ENCODE assay signal across 14 mouse cellular contexts in the genomic region with DNA sequence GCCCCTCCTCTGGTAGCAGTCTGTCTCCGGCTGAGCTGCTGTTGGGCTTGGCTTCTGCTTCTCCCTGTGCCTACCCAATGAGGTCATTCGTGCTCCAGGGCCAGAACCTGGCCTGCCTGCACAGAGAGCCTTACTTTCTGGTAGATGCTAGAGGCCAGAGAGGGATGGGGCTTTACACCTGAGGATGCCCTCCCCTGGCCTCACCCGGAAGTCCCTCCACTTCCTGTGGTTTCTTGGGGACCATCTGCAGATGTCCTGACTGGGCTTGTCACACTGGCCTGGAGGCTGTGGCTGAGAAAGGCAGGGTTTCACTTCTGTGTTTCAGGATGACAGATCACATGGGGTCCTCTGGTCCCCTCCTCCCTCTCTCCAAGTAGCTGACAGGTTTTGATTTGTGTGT. TPM values are rescaled to one million over a fixed set of nuclear protein-coding genes. Genes with fewer than 3 reads are reported as not detected.
DNase-seq lines count a peak whose midpoint lies in the region; ATAC-seq and TF ChIP-seq lines count a peak whose summit lies in the region.
"Had no signal": no experiment of that assay in that cellular context is flagged by ENCODE, and none has a peak within 500 bp of the region (broad histone marks: within the 10 kb centered on the region; RNA-seq: fewer than 3 reads in every experiment).

No protein-coding gene starts in this region.

- no peak overlapping the region for H3K4me2 ChIP-seq in kidney, embryonic 16.5 days (replicated peaks; ENCODE audit: low read depth, low read length)
- H3K4me2 ChIP-seq: midbrain, embryonic 12.5 days had no signal

- no peak for ATAC-seq in kidney, embryonic 16.5 days (ENCODE audit: low FRiP score, low TSS enrichment)

- H3K27ac ChIP-seq in embryonic facial prominence, embryonic 10.5 days (replicated peaks), result no peak overlapping the region
- peak overlapping the region; percentile 46; the same call in 1 of the 2 replicates for H3K27ac ChIP-seq in small intestine, adult 2 months (ENCODE audit: insufficient read depth, low read depth, low read length)
- H3K27ac ChIP-seq in kidney, embryonic 16.5 days (ENCODE audit: low read length), result no peak overlapping the region
- H3K27ac ChIP-seq: midbrain, embryonic 12.5 days had no signal

- no peak for TF ChIP-seq CTCF in small intestine, adult 2 months (IDR thresholded peaks at IDR 0.05; ENCODE audit: extremely low read depth, insufficient read length, insufficient replicate concordance, low read depth, low read length)

- peak; percentile 60 for DNase-seq in layer of hippocampus, adult 9-11 months
- no peak for DNase-seq in layer of hippocampus, adult 8-10 months (ENCODE audit: low spot score in 2 of 2)
- DNase-seq in CD4-positive helper T cell, adult 2 months (ENCODE audit: low read depth, low spot score), result peak; percentile 41
- peak; percentile 17 for DNase-seq in embryonic facial prominence, embryonic 10.5 days (ENCODE audit: low spot score)
- no peak for DNase-seq in cerebellum, postnatal 36 days
- no peak for DNase-seq in ovary, postnatal 10 days (ENCODE audit: low spot score)
- DNase-seq: kidney, adult 8-10 months; layer of hippocampus, postnatal 36 days; right cerebral cortex, postnatal 4 days had no signal

- peaks cover 19% of the 10 kb centered on the region for H3K36me3 ChIP-seq in embryonic facial prominence, embryonic 10.5 days (replicated peaks)
- peaks cover 24% of the 10 kb centered on the region for H3K36me3 ChIP-seq in small intestine, adult 2 months (ENCODE audit: control insufficient read depth, insufficient read depth, low read length)
- H3K36me3 ChIP-seq in kidney, embryonic 16.5 days (ENCODE audit: insufficient read depth, low read length), result peaks cover 19% of the 10 kb centered on the region; the same call in 1 of the 2 replicates
- H3K36me3 ChIP-seq: G1E; midbrain, embryonic 12.5 days had no signal

- H3K4me1 ChIP-seq in embryonic facial prominence, embryonic 10.5 days, result peaks cover 70% of the 10 kb centered on the region
- peaks cover 23% of the 10 kb centered on the region for H3K4me1 ChIP-seq in small intestine, adult 2 months (ENCODE audit: control insufficient read depth, insufficient read depth, insufficient read length, low read length)
- peaks cover 54% of the 10 kb centered on the region for H3K4me1 ChIP-seq in kidney, embryonic 16.5 days (ENCODE audit: insufficient read depth, low read length)

- H3K9me3 ChIP-seq in embryonic facial prominence, embryonic 10.5 days, result no peaks in the 10 kb centered on the region
- H3K9me3 ChIP-seq in kidney, embryonic 16.5 days (ENCODE audit: low read length), result no peaks in the 10 kb centered on the region
- H3K9me3 ChIP-seq: midbrain, embryonic 12.5 days had no signal

- 0 out of 2 replicates have a peak, but pooled peaks have one; percentile 12 for TF ChIP-seq POLR2A in small intestine, adult 2 months (IDR thresholded peaks at IDR 0.05; ENCODE audit: low read depth, low read length)

- no peak overlapping the region for H3K4me3 ChIP-seq in embryonic facial prominence, embryonic 10.5 days
- no peak overlapping the region for H3K4me3 ChIP-seq in small intestine, adult 2 months (ENCODE audit: low read depth, low read length)
- no peak overlapping the region for H3K4me3 ChIP-seq in kidney, embryonic 16.5 days (ENCODE audit: low read length)
- H3K4me3 ChIP-seq: midbrain, embryonic 12.5 days had no signal

- 60% methylated on average over 3 of the region's 3 CpGs for WGBS in embryonic facial prominence, embryonic 10.5 days
- WGBS in small intestine, adult 2 months, result 62% methylated on average over 3 of the region's 3 CpGs
- 39% methylated on average over 3 of the region's 3 CpGs for WGBS in kidney, embryonic 16.5 days

- no peak overlapping the region for H3K9ac ChIP-seq in kidney, embryonic 16.5 days (replicated peaks; ENCODE audit: low read length)
- H3K9ac ChIP-seq: midbrain, embryonic 12.5 days had no signal

- H3K27me3 ChIP-seq in embryonic facial prominence, embryonic 10.5 days (replicated peaks; ENCODE audit: low read depth, poor library complexity, severe bottlenecking), result peaks cover 30% of the 10 kb centered on the region
- H3K27me3 ChIP-seq in small intestine, adult 2 months (ENCODE audit: control insufficient read depth, insufficient read depth, low read length), result no peaks in the 10 kb centered on the region
- no peaks in the 10 kb centered on the region for H3K27me3 ChIP-seq in kidney, embryonic 16.5 days (ENCODE audit: insufficient read depth, low read length)

RNA-seq across cellular contexts. Expression of gene Prr5, which starts 16.0 kb away (rescaled TPM):
- 10 to 100 TPM; 11.0 to 14.2 (median 13.6) TPM for total RNA-seq in layer of hippocampus, adult 8-10 months (2022)
- polyA plus RNA-seq in embryonic facial prominence, embryonic 10.5 days (2016; fragmentation: Nextera tagmentation; extraction: Ambion mirVana), result 16.2 and 17.7 TPM in 2 replicates
- polyA plus RNA-seq in small intestine, adult 2 months (2012; rRNA removed), result 43.2 and 82.9 TPM in 2 replicates
- 43.4 and 44.1 TPM in 2 replicates for polyA plus RNA-seq in kidney, embryonic 16.5 days (2015; fragmentation: Nextera tagmentation; extraction: Ambion mirVana)
- total RNA-seq: G1E had no signal
- polyA plus RNA-seq: G1E had no signal

RNA-seq across cellular contexts. Expression of gene Arhgap8, which starts 34.4 kb away (rescaled TPM):
- under 1 TPM in 3 of 4 experiments, not detected in 1; 0.18 to 0.76 (median 0.39) TPM for total RNA-seq in layer of hippocampus, adult 8-10 months (2022)
- polyA plus RNA-seq in embryonic facial prominence, embryonic 10.5 days (2016; fragmentation: Nextera tagmentation; extraction: Ambion mirVana), result 5.9 and 6.6 TPM in 2 replicates
- polyA plus RNA-seq in small intestine, adult 2 months (2012; rRNA removed), result 4.2 and 6.3 TPM in 2 replicates
- polyA plus RNA-seq in kidney, embryonic 16.5 days (2015; fragmentation: Nextera tagmentation; extraction: Ambion mirVana), result 12.3 and 13.8 TPM in 2 replicates
- total RNA-seq: G1E; liver, adult 2 months had no signal
- polyA plus RNA-seq: G1E had no signal

Comparison
In these comparisons a context has a peak if more than half of its experiments do, and no peak if none do; other contexts are left out.
1. DNase-seq: peak in layer of hippocampus, adult 9-11 months (single experiment), CD4-positive helper T cell, adult 2 months (single experiment) and embryonic facial prominence, embryonic 10.5 days (single experiment); none in layer of hippocampus, adult 8-10 months (0 of 2), cerebellum, postnatal 36 days (0 of 2) and ovary, postnatal 10 days (single experiment).